Mouse (Mus musculus) CH12F3 (cell line): ENCODE data around the gene Atxn2.
"Not testable (repeated sequence)": the region's sequence is repeated elsewhere in the genome, so short reads cannot be mapped to it uniquely, and the experiment has no call there.

Experiments used
- in situ Hi-C: fragments of 300-500 bp; cut with MboI; formaldehyde crosslinking; loops from 2 replicates; pipeline ENCODE4 v1.14.3; 2020; ENCODE audit warnings: low sequenced_read_pairs

Atxn2 gene

DNA sequence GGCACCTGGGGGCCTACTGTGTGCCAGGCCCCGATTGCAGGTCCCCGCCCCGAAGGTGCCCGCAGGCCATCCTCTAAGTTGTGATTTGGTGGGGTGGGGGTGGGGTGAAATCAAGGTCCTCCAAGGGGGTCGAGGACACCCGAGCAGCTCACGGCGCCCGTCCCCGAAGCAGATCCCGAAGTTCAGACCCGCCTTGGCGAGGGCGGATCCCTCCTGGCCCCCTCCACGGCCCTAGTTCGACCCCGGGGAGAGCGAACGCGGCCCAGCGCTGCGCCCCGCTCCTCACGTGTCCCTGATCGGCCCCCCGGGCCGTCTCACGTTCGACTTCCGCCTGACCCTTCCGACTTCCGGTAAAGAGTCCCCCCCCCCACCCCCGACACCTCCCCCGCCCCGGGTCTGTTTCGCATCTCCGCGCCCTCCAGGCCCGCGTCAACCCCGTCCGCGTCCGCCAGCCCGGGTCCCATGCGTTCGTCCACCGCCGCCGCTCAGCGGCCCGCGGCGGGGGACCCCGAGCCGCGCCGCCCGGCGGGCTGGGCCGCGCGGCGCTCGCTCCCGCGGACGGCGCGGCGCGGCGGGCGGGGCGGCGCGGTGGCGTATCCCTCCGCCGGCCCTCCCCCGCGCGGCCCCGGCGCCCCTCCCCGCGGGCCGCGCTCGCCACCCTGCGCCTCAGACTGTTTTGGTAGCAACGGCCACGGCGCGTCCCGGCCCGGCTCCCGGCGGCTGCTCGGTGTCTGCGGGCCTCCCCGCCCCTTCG is at the start of gene Atxn2:
Atxn2 (plus strand) TSS at position 164 of the 754 bp plus-strand sequence.
- in situ Hi-C loops = no loop called here

- in situ Hi-C loops = no loop called here
Observed at GRCm38 (mm10) chr5:121661494-121661893, 49.6 kb upstream of the Atxn2 start.

DNA sequence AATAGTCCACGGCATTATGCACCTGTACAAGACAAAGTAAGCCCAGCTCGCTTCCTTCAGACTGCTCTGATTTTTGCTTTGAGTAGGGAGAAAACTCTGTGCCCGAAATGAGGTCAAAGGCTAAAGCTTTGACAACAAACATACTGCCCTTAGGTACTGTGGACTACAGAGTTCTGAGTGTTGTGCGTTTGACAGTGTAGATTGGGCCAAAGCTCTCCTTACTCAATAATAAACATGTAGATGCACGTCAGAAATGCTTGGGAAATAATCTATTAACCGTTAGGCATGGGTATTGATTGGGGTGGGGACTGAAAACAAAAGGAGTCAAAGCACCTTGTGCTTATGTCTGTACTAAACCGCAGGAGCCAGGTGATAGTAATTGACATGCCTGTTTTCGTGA is 47.7 kb upstream of the Atxn2 start:
- in situ Hi-C loops = no loop called here

GRCm38 (mm10) chr5:121664078-121664477 is 47.1 kb upstream of the Atxn2 start:
- in situ Hi-C loops = no loop called here

DNA sequence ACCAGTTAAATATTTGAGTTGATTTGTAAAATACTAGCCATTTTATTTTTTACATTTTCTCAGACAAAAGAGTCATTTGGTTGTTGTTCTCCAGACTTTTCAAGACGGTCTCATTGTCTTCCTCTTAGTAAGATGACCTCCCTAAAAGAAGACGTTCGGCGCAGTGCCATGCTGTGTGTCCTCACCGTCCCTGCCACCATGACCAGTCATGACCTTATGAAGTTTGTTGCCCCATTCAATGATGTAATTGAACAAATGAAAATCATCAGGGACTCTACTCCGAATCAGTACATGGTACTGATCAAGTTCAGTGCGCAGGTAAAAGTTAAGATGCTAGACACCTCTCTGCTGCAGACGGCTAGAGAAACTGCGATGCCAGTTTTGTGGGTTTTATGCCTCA is 46.2 kb upstream of the Atxn2 start:
- in situ Hi-C loops = no loop called here

- in situ Hi-C loops = no loop called here
Observed at GRCm38 (mm10) chr5:121667067-121667466, 44.1 kb upstream of the Atxn2 start.

GRCm38 (mm10) chr5:121668411-121668810 is 42.7 kb upstream of the Atxn2 start:
- in situ Hi-C loops = no loop called here

- in situ Hi-C loops = no loop called here
Observed at GRCm38 (mm10) chr5:121670412-121670811, 40.7 kb upstream of the Atxn2 start.

DNA sequence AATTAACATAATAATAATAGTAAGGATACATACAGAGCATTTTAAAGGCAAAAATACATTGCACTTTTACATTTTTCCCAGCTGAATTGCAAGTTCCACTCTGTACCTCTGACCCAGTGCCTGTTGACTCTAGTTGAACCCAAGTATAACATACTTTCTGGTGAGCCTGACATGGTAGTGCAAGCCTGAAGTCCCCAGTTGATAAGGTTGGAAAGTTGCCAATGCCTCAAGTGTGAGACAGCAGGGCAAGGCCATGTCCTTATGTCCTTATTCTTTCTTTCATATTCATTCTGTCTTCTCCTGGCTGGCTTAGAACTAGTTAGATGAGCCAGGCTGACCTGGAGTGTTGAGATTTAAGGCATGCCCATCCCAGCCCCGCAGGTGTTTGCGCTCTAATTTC is 28.9 kb upstream of the Atxn2 start:
- in situ Hi-C loops = no loop called here

DNA sequence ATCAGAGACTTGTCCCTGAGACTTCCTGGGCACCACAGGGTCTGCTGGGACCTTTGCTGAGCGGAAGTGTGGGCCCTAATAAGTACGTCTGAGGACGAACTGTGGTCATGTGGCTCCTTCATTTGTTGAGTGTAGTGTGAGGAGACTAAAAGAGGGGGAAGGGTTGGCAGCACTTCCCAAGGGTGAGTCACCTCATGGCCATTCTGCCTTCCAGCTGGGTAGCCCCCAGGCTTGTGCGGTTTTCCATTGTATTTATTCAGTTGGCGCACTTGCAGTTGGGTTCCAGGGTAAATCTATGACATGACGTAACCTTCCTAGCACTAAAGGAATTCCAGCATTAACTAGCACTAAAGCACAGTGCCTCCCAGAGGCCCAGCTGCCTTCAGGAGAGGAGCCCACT is 25.6 kb upstream of the Atxn2 start:
- in situ Hi-C loops = no loop called here

DNA sequence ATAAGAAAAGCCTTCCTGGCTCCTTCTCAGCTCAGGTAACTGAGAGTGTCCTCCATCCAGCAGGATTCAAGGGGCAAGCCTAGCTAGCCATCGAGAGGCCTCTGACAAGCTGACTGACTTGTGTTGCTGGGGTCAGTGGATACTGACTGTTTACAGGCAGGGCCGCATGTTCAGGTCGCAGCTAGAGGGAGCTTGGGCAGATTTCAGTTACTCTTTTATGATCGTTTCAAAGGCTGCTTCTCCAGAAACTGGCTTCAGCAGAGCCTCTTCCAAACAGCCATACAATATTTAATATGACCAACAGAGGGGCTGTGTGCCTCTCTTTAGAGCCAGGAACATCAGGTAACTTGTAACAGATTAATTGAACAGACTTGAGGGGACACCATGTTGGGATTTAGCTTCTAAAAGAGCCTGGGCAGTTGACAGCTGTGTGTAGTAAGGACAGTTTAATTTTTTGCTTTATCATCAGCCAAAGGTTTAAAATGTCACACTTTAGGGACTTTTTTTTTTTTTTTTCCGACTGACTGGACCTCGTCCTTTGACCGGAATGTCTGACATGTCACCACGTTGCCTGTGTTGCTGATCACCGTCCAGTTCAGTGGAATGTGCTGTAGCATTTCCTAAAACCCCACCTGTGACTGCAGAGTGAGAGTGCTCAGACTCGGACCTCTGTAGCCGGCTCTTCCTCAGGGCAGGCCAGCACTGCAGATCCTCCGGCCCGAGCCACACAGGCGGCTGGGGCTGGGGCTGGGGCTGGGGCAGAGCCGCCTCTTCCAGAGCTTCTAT is 24.8 kb upstream of the Atxn2 start:
- in situ Hi-C loops = no loop called here

- in situ Hi-C loops = no loop called here
Observed at GRCm38 (mm10) chr5:121690482-121691211, 20.5 kb upstream of the Atxn2 start.

GRCm38 (mm10) chr5:121691436-121691835 is 19.7 kb upstream of the Atxn2 start:
- in situ Hi-C loops = not testable (repeated sequence)

- in situ Hi-C loops = no loop called here
Observed at GRCm38 (mm10) chr5:121692897-121693296, 18.2 kb upstream of the Atxn2 start.

DNA sequence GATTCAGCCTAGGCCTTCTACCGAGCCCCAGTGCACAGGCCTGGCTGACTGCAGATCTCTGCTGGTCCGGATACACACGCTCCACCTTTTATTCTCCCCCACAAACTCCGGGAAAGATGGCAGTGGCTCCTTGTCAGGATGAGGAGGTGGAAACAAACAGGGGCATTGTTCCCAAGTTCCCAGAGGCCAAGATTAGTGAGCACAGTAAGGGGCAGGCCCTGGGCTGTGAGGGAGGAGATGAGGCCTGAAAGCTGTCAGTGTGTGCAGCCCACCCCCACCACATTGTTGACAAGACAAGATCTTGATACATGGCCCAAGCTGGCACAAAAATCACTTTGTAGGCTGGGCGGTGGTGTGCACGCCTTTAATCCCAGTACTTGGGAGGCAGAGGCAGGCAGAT is 14.4 kb upstream of the Atxn2 start:
- in situ Hi-C loops = no loop called here

- in situ Hi-C loops = no loop called here
Observed at GRCm38 (mm10) chr5:121699891-121700290, 11.2 kb upstream of the Atxn2 start.

GRCm38 (mm10) chr5:121700496-121700895 is 10.6 kb upstream of the Atxn2 start:
- in situ Hi-C loops = no loop called here

DNA sequence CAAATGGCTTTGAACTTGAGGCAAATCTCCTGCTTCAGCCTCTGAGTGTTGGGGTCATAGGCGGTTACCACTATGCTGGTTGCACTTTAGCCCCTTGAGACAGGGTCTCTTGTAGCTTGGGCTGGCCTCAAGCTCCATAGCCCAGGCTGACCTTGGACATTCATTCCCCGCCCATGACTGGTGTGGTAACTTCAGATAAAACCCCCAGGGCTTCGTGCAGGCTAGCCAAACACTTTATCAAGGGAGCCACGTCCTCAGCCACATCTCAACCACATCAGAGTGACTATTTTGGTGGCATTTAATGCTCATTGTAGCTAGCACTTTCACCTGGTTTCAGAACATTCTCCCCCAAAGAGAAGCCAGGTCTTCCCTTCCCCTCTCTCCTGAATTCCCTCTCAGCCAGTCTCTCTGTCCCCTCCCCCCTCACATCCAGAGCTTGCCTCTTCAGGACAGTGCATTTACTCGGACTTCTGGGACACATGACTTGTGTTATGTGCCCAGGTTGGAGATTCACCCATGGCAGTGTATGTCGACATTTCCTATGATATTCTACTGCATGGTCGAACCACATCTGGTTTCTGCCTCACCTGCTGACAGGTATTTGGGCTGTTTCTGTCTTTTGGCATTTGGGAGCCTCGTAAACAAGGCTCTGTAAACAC is 9.9 kb upstream of the Atxn2 start:
- in situ Hi-C loops = no loop called here

GRCm38 (mm10) chr5:121703341-121703740 is 7.8 kb upstream of the Atxn2 start:
- in situ Hi-C loops = no loop called here

GRCm38 (mm10) chr5:121704512-121705248 is 6.5 kb upstream of the Atxn2 start:
- in situ Hi-C loops = no loop called here
